Mouse (Mus musculus) MEL (cell line): Measurements from ENCODE around the gene Gyg. TPM values are rescaled to one million over a fixed set of nuclear protein-coding genes. Genes with fewer than 3 reads are reported as not detected.

Experiments used
- DNase-seq: peaks from one replicate; pipeline ENCODE4 v3.0.0; 2011; ENCODE audit warnings: low read depth, low spot score
- H3K27ac ChIP-seq: 2 replicates; pipeline ENCODE4 v1.5.1; 2012; ENCODE audit warnings: low read depth, mild to moderate bottlenecking, control low read depth, low read length, moderate library complexity; ENCODE audit not compliant: control insufficient read depth
- H3K27me3 ChIP-seq, 2 experiments: fragments of 150-350 bp in 1 of 2; sonication (generic) in 1 of 2; 2 replicates each; pipeline ENCODE4 v1.6.1; 2012; ENCODE audit warnings: low read length in 2 of 2, mild to moderate bottlenecking in 2 of 2, improper control_type of control experiment in 1 of 2, moderate library complexity in 1 of 2; ENCODE audit not compliant: insufficient read depth in 2 of 2, control insufficient read depth in 1 of 2
- H3K36me3 ChIP-seq, 2 experiments: 2 replicates each; pipeline ENCODE4 v1.6.1; 2012 to 2014; ENCODE audit warnings: low read length in 2 of 2, improper control_type of control experiment in 1 of 2, inconsistent platforms in 1 of 2, mild to moderate bottlenecking in 1 of 2; ENCODE audit not compliant: insufficient read depth in 2 of 2, control insufficient read depth in 1 of 2
- H3K4me1 ChIP-seq, 2 experiments: fragments of 150-350 bp in 1 of 2; sonication (generic) in 1 of 2; 2 replicates each; pipeline ENCODE4 v1.6.1; 2012; ENCODE audit warnings: low read length in 2 of 2, improper control_type of control experiment in 1 of 2, mild to moderate bottlenecking in 1 of 2; ENCODE audit not compliant: insufficient read depth in 2 of 2, control insufficient read depth in 1 of 2
- H3K4me3 ChIP-seq, 2 experiments: fragments of 150-350 bp in 1 of 2; sonication (generic) in 1 of 2; 2 replicates each; pipeline ENCODE4 v1.5.1; 2012; ENCODE audit warnings: low read depth in 2 of 2, low read length in 2 of 2, mild to moderate bottlenecking in 2 of 2, moderate library complexity in 2 of 2, control low read depth in 1 of 2, improper control_type of control experiment in 1 of 2; ENCODE audit not compliant: control insufficient read depth in 1 of 2, insufficient read depth in 1 of 2
- H3K79me2 ChIP-seq: 2 replicates; pipeline ENCODE4 v1.6.1; 2012; ENCODE audit warnings: mild to moderate bottlenecking, low read length, moderate library complexity; ENCODE audit not compliant: control insufficient read depth, poor library complexity, insufficient read depth
- H3K9ac ChIP-seq: 2 replicates; pipeline ENCODE4 v1.6.1; 2012; ENCODE audit warnings: low read depth, mild to moderate bottlenecking, control low read depth, low read length, moderate library complexity; ENCODE audit not compliant: control insufficient read depth, poor library complexity, severe bottlenecking
- H3K9me3 ChIP-seq: fragments of 150-350 bp; sonication (generic); replicated peaks from 2 replicates; pipeline ENCODE4 v1.6.1; 2012; ENCODE audit warnings: mild to moderate bottlenecking, low read length, improper control_type of control experiment, moderate library complexity; ENCODE audit not compliant: insufficient read depth
- CHD1 ChIP-seq: IDR thresholded peaks from 2 replicates; pipeline ENCODE4 v1.6.1; 2012; ENCODE audit warnings: low read depth, mild to moderate bottlenecking, inconsistent platforms, low read length, improper control_type of control experiment
- CHD2 ChIP-seq: IDR thresholded peaks from 2 replicates; pipeline ENCODE4 v1.6.1; 2011; ENCODE audit warnings: low read length, improper control_type of control experiment
- CTCF ChIP-seq, 3 experiments: IDR thresholded peaks in 2 of 3; conservative IDR thresholded peaks in 1 of 3; 2 replicates each; pipeline ENCODE4 v1.5.1; 2011 to 2012; ENCODE audit warnings: low read length in 3 of 3, low read depth in 2 of 3, mild to moderate bottlenecking in 2 of 3, improper control_type of control experiment in 1 of 3, inconsistent platforms in 1 of 3, mixed read lengths in 1 of 3, moderate library complexity in 1 of 3; ENCODE audit not compliant: control insufficient read depth in 1 of 3, insufficient read depth in 1 of 3, poor library complexity in 1 of 3, severe bottlenecking in 1 of 3
- E2F4 ChIP-seq: IDR thresholded peaks from 2 replicates; pipeline ENCODE4 v1.6.1; 2011; ENCODE audit warnings: low read depth, low read length, improper control_type of control experiment, borderline replicate concordance
- EP300 ChIP-seq, 2 experiments: IDR thresholded peaks; 2 replicates each; pipeline ENCODE4 v1.6.1; 2011; ENCODE audit warnings: improper control_type of control experiment in 2 of 2, low read length in 2 of 2, low read depth in 1 of 2, mild to moderate bottlenecking in 1 of 2
- ETS1 ChIP-seq: IDR thresholded peaks from 2 replicates; pipeline ENCODE4 v1.6.1; 2012; ENCODE audit warnings: low read depth, mild to moderate bottlenecking, inconsistent platforms, low read length, improper control_type of control experiment, moderate library complexity
- GABPA ChIP-seq: IDR thresholded peaks from 2 replicates; pipeline ENCODE4 v1.6.1; 2012; ENCODE audit warnings: low read depth, mild to moderate bottlenecking, inconsistent platforms, low read length, improper control_type of control experiment, moderate library complexity
- GATA1 ChIP-seq: IDR thresholded peaks from 2 replicates; pipeline ENCODE4 v1.6.1; 2011; ENCODE audit warnings: low read depth, low read length, improper control_type of control experiment
- HCFC1 ChIP-seq: IDR thresholded peaks from 2 replicates; pipeline ENCODE4 v1.6.1; 2012; ENCODE audit warnings: low read depth, mild to moderate bottlenecking, inconsistent platforms, low read length, improper control_type of control experiment, moderate library complexity
- JUND ChIP-seq: IDR thresholded peaks from 2 replicates; pipeline ENCODE4 v1.6.1; 2011; ENCODE audit warnings: low read depth, mild to moderate bottlenecking, improper control_type of control experiment, low read length
- KAT2A ChIP-seq: conservative IDR thresholded peaks from 2 replicates; pipeline ENCODE4 v1.6.1; 2012; ENCODE audit warnings: low read depth, low read length, improper control_type of control experiment, inconsistent platforms
- MAFK ChIP-seq: IDR thresholded peaks from 2 replicates; pipeline ENCODE4 v1.6.1; 2011; ENCODE audit warnings: low read depth, mild to moderate bottlenecking, low read length, improper control_type of control experiment, borderline replicate concordance
- MAX ChIP-seq: IDR thresholded peaks from 2 replicates; pipeline ENCODE4 v1.6.1; 2011; ENCODE audit warnings: low read length, improper control_type of control experiment
- MAZ ChIP-seq: IDR thresholded peaks from 2 replicates; pipeline ENCODE4 v1.6.1; 2012; ENCODE audit warnings: low read depth, mild to moderate bottlenecking, inconsistent platforms, low read length, improper control_type of control experiment
- MEF2A ChIP-seq: IDR thresholded peaks from 2 replicates; pipeline ENCODE4 v1.6.1; 2014; ENCODE audit warnings: low read depth, mild to moderate bottlenecking, inconsistent platforms, low read length, improper control_type of control experiment; ENCODE audit not compliant: poor library complexity, insufficient replicate concordance, severe bottlenecking; ENCODE audit errors: extremely low read depth
- MXI1 ChIP-seq: IDR thresholded peaks from 2 replicates; pipeline ENCODE4 v1.6.1; 2011; ENCODE audit warnings: mild to moderate bottlenecking, low read depth, low read length, improper control_type of control experiment
- MYB ChIP-seq: IDR thresholded peaks from 2 replicates; pipeline ENCODE4 v1.6.1; 2011; ENCODE audit warnings: mild to moderate bottlenecking, low read depth, low read length, improper control_type of control experiment
- MYC ChIP-seq: IDR thresholded peaks from 2 replicates; pipeline ENCODE4 v1.6.1; 2011; ENCODE audit warnings: low read depth, mild to moderate bottlenecking, low read length, improper control_type of control experiment, moderate library complexity
- NELFE ChIP-seq: IDR thresholded peaks from 2 replicates; pipeline ENCODE4 v1.6.1; 2011; ENCODE audit warnings: low read depth, low read length, improper control_type of control experiment
- NRF1 ChIP-seq: IDR thresholded peaks from 2 replicates; pipeline ENCODE4 v1.6.1; 2014; ENCODE audit warnings: low read depth, mild to moderate bottlenecking, inconsistent platforms, low read length, improper control_type of control experiment, moderate library complexity; ENCODE audit not compliant: poor library complexity, insufficient read depth, severe bottlenecking
- POLR2A ChIP-seq, 2 experiments: IDR thresholded peaks; 2 replicates each; pipeline ENCODE4 v1.6.1; 2011 to 2012; ENCODE audit warnings: low read length in 2 of 2, mild to moderate bottlenecking in 2 of 2, control low read depth in 1 of 2, improper control_type of control experiment in 1 of 2, low read depth in 1 of 2, moderate library complexity in 1 of 2; ENCODE audit not compliant: control insufficient read depth in 1 of 2, insufficient read depth in 1 of 2, poor library complexity in 1 of 2
- POLR2AphosphoS2 ChIP-seq: IDR thresholded peaks from 2 replicates; pipeline ENCODE4 v1.6.1; 2011; ENCODE audit warnings: low read length, improper control_type of control experiment
- POLR2AphosphoS5 ChIP-seq: IDR thresholded peaks from 2 replicates; pipeline ENCODE4 v1.6.1; 2012; ENCODE audit warnings: low read depth, borderline replicate concordance, mild to moderate bottlenecking, inconsistent platforms, low read length, moderate library complexity, mixed read lengths
- RAD21 ChIP-seq: IDR thresholded peaks from 2 replicates; pipeline ENCODE4 v1.6.1; 2011; ENCODE audit warnings: mild to moderate bottlenecking, low read depth, low read length, improper control_type of control experiment
- RCOR1 ChIP-seq: IDR thresholded peaks from 2 replicates; pipeline ENCODE4 v1.6.1; 2012; ENCODE audit warnings: low read depth, mild to moderate bottlenecking, inconsistent platforms, low read length, improper control_type of control experiment
- SMC3 ChIP-seq: IDR thresholded peaks from 2 replicates; pipeline ENCODE4 v1.6.1; 2011; ENCODE audit warnings: low read depth, low read length, improper control_type of control experiment
- TAL1 ChIP-seq: IDR thresholded peaks from 2 replicates; pipeline ENCODE4 v1.6.1; 2012; ENCODE audit warnings: mild to moderate bottlenecking, inconsistent platforms, low read length, moderate library complexity, mixed read lengths
- TBP ChIP-seq: IDR thresholded peaks from 2 replicates; pipeline ENCODE4 v1.8.0; 2011; ENCODE audit warnings: low read depth, low read length, improper control_type of control experiment
- TCF12 ChIP-seq: IDR thresholded peaks from 2 replicates; pipeline ENCODE4 v1.6.1; 2014; ENCODE audit warnings: low read depth, mild to moderate bottlenecking, inconsistent platforms, low read length, improper control_type of control experiment, moderate library complexity
- UBTF ChIP-seq: IDR thresholded peaks from 2 replicates; pipeline ENCODE4 v1.6.1; 2012; ENCODE audit warnings: low read depth, mild to moderate bottlenecking, inconsistent platforms, low read length, improper control_type of control experiment, moderate library complexity, borderline replicate concordance; ENCODE audit not compliant: insufficient read depth
- USF1 ChIP-seq: IDR thresholded peaks from 2 replicates; pipeline ENCODE4 v1.6.1; 2014; ENCODE audit warnings: low read depth, mild to moderate bottlenecking, inconsistent platforms, low read length, improper control_type of control experiment, moderate library complexity
- USF2 ChIP-seq, 2 experiments: IDR thresholded peaks; 2 replicates each; pipeline ENCODE4 v1.6.1; 2011 to 2012; ENCODE audit warnings: improper control_type of control experiment in 2 of 2, low read length in 2 of 2, borderline replicate concordance in 1 of 2, inconsistent platforms in 1 of 2, low read depth in 1 of 2, mild to moderate bottlenecking in 1 of 2; ENCODE audit not compliant: insufficient read depth in 1 of 2
- ZC3H11A ChIP-seq: IDR thresholded peaks from 2 replicates; pipeline ENCODE4 v1.6.1; 2012; ENCODE audit warnings: low read depth, mild to moderate bottlenecking, inconsistent platforms, low read length, improper control_type of control experiment
- ZMIZ1 ChIP-seq: IDR thresholded peaks from 2 replicates; pipeline ENCODE4 v1.6.1; 2012; ENCODE audit warnings: low read depth, mild to moderate bottlenecking, inconsistent platforms, low read length, improper control_type of control experiment, moderate library complexity
- ZNF384 ChIP-seq: IDR thresholded peaks from 2 replicates; pipeline ENCODE4 v1.6.1; 2012; ENCODE audit warnings: low read depth, mild to moderate bottlenecking, inconsistent platforms, low read length, improper control_type of control experiment
- polyA plus RNA-seq, 2 experiments: library from polyadenylated mRNA; stranded (reverse) in 1 of 2; unstranded in 1 of 2; fragments of >175 nt in 1 of 2; fragments of >200 nt in 1 of 2; gene quantifications; 2 replicates each; pipeline versions ENCODE4 v1.2.1 to v1.2.4; 2012; ENCODE audit warnings: low replicate concordance in 2 of 2, low read depth in 1 of 2; ENCODE audit not compliant: insufficient read length in 2 of 2, insufficient read depth in 1 of 2, missing spikeins in 1 of 2
- total RNA-seq: library from RNA; depleted of rRNA; stranded (reverse); fragments of 300-350 nt; gene quantifications from 2 replicates; pipeline ENCODE4 v1.2.3, GENCODE M21; 2012

Gyg gene
- total and polyA plus RNA-seq, 3 experiments, result 23.8 to 207 (median 41.0) TPM

- no peak overlapping the region for H3K27ac ChIP-seq
- DNase-seq, result peak; percentile 41
- no peaks in the 10 kb centered on the region for H3K27me3 ChIP-seq
- H3K79me2 ChIP-seq, result no peaks in the 10 kb centered on the region
- H3K9ac ChIP-seq, result peak overlapping the region; percentile 2; the same call in 1 of the 2 replicates
- H3K4me1 ChIP-seq, result no peaks in the 10 kb centered on the region
- peaks cover 0 to 2% of the 10 kb centered on the region in 2 experiments for H3K36me3 ChIP-seq
- no peaks in the 10 kb centered on the region for H3K9me3 ChIP-seq
- no peak overlapping the region for H3K4me3 ChIP-seq
- TF ChIP-seq GABPA (no peak), USF1 (no peak), TCF12 (no peak), CTCF (IDR thresholded peaks at IDR 0.05 in 2 of 3, conservative IDR thresholded peaks at IDR 0.05 in 1 of 3; ENCODE audit: control insufficient read depth in 1 of 3, insufficient read depth in 1 of 3, low read depth in 2 of 3, low read length in 3 of 3, poor library complexity in 1 of 3, severe bottlenecking in 1 of 3) (peak in 2 of 3 experiments; percentile 25 to 71; a peak in 4 of 6 replicates), GATA1 (no peak), MXI1 (peak; percentile 50), TAL1 (no peak), ETS1 (no peak), POLR2A (IDR thresholded peaks at IDR 0.05; ENCODE audit: control insufficient read depth in 1 of 2, insufficient read depth in 1 of 2, low read depth in 1 of 2, low read length in 2 of 2, poor library complexity in 1 of 2) (no peak), MEF2A (no peak), MAZ (no peak), POLR2AphosphoS2 (no peak), CHD2 (no peak), JUND (no peak), E2F4 (no peak), MYC (peak; percentile 88; the same call in 1 of the 2 replicates), HCFC1 (no peak), NELFE (no peak), ZNF384 (0 out of 2 replicates have a peak, but pooled peaks have one; percentile 34), USF2 (IDR thresholded peaks at IDR 0.05; ENCODE audit: borderline replicate concordance in 1 of 2, insufficient read depth in 1 of 2, low read depth in 1 of 2, low read length in 2 of 2) (no peak), POLR2AphosphoS5 (no peak), RCOR1 (no peak), TBP (peak; percentile 74; the same call in 1 of the 2 replicates), SMC3 (peak; percentile 64), CHD1 (no peak), KAT2A (no peak), NRF1 (no peak), ZC3H11A (peak; percentile 32; the same call in 1 of the 2 replicates), MAFK (no peak), MYB (no peak), EP300 (IDR thresholded peaks at IDR 0.05; ENCODE audit: low read depth in 1 of 2, low read length in 2 of 2) (no peak), UBTF (no peak), ZMIZ1 (no peak), MAX (peak; percentile 43; the same call in 1 of the 2 replicates), RAD21 (peak; percentile 34)
Measured at GRCm38 (mm10) chr3:20076145-20077053, 78.7 kb downstream of the Gyg start.
